Mouse (Mus musculus) mesoderm, embryonic 11.5 days (tissue): ENCODE data around the gene Gjc1.
A peak's percentile ranks its signal among the peaks of the same experiment; 100 is the strongest.

Experiments
- DNase-seq: peaks from one replicate; pipeline ENCODE4 v3.0.0-alpha.2; 2012; ENCODE audit warnings: low read depth, low spot score

Gjc1 gene

GRCm38 (mm10) chr11:102772771-102773700 is 46.5 kb downstream of the Gjc1 start:
- DNase-seq = peak; percentile 76

GRCm38 (mm10) chr11:102771916-102772714 is 47.4 kb downstream of the Gjc1 start:
- DNase-seq = no peak

DNA sequence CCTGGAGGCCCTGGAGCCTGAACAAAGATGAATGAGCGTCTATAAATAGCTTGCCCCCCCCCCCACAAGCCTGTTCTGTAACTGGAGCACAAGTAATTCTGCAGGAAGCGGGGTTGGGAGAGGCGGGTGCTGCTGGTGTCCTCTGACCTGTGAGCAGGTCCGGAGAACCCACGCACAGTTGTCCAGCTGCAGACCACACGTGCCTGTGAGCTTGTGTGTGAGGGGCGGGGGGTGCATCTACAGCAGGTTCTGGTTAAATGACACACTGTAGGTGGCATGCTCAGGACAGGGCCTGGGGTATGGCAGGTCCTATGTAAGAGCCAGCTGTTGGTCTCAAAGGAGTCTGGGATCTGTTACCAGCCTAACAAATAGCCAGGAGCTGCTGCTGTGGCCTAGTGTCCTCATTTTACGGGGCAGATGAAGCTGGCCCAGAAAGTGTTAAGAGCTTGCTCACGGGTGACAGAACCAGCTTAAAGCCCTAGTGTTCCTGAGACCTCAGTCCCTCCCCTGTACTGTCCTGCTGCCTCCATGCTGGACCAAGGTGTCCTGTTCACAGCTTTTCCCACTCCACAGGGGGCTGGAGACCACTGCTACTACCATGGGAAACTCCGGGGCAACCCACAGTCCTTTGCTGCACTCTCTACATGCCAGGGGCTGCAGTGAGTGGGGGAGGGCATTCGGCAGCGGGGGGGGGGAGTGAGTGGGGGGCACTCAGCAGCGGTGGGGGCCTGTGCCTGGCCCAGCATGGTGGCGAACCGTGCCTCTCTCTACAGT is 48.7 kb downstream of the Gjc1 start:
- DNase-seq = no peak

DNA sequence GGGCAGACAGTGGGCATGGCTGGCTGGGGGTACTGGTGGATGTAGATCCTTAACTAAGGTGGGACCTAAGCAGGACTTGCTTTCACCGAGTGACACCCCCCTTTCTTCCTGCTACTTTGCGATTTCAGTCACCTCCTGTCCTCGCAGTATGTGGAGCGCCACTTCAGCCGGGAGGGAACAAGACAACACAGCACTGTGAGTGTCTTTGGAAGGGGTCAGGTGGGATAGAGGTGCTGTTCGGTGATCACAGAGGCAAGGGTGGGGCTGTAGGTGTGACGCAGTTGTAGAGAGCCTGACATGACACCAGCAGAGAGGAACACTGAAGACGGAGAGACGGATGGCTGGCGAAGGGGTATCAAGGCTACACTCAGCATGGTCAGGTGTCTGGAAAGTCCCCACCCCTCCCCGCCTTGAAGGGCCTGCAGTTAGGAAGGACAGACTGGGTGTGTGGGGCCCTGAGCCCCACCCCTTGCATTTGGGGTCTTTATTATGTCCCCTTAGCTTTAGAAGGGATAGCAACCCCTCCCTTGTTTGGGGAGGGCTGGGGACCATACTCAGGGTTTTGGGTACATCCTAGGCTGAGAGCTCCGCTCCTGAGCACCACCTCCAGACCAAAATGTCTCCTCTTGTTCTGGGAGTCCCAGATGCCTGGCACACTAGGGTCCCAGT is 49.4 kb downstream of the Gjc1 start:
- DNase-seq = no peak

DNA sequence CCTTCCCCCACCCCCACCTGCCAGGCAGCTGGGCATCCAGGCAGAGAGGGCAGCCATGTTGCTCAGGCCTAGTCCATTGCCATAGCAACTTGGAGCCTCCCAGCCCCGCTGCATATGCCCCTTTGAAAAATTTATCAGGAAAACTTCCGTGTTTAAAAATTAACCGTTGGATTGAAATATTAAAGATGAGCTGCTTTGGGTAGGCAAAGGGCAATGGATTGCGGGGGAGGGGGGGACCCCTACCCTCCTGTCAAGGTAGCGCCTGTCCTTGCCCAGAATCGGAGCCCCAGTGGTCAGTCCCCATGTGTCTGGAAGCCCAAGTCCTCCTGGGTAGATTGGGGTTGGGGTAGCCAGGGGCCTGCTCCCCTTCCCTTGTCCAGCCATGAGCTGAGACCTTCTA is 50.4 kb downstream of the Gjc1 start:
- DNase-seq = no peak

- no peak for DNase-seq
Observed at GRCm38 (mm10) chr11:102767055-102767670, 52.3 kb downstream of the Gjc1 start.

DNA sequence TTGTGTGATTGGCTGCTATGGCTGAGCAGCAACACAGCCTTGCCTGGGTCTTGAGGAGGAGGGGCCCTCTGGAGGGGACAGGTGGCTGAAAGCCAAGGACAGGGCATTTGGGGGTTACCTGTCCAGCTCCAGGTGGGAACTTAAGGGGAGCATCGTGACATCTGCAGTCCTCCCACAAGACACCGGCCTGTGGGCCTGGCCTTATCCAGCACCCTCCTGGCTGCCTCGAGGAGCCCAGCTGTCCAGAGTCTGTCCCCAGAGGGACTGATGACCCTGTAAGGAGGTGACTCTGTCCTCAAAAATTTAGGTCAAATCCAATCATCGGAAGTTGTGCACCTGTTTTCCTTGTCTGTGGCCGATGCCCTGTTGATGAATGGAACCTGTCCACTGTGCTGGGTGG is 54.1 kb downstream of the Gjc1 start:
- DNase-seq = no peak

GRCm38 (mm10) chr11:102763009-102763767 is 56.3 kb downstream of the Gjc1 start:
- DNase-seq = peak; percentile 59

DNA sequence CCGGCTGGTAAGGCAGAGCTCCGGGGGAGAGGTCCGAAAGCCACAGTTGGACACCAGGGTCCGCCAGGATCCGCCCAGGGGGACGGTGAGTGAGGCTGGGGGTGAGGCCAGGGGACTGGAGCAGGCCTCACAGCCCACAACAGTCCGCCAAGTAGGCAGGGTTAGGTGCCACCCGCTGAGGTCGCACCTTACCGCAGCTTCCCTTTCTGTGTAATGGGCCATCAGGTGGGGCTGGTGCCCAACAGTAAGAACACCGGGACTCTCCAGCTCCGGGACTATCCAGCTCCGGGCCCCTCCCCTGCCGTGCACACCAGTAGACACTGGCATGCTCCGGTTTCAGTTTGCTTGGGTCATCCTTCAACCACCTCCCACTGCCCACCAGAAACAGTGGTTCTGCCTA is 57.3 kb downstream of the Gjc1 start:
- no peak for DNase-seq

GRCm38 (mm10) chr11:102761309-102762210 is 57.9 kb downstream of the Gjc1 start, which contains the start of gene Adam11:
Adam11 (plus strand) TSS chr11:102761439.
- DNase-seq = no peak

DNA sequence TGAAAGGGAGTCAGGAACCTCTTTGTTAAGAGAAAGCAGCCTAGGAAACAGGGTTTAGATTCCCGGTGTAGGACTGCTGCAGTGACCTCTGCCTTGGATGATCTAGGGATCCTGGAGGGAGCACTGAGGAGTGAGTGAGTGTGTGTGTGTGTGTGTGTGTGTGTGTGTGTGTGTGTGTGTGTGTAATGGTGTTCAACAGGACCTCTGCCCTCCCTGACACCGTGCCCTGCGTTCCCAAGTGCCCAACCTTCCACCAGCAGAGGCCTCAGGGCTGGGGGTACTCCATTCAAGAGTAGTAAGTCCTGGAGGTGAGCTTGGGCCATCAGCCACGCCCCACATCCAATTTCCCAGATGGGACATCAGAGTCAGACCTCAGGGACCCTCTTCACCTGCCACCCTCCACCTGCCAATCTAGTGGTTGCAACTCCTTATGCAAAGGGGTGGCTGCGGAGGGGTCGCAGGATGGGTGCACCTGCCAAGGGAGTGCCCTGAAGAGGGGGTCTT is 58.6 kb downstream of the Gjc1 start:
- DNase-seq = no peak

DNA sequence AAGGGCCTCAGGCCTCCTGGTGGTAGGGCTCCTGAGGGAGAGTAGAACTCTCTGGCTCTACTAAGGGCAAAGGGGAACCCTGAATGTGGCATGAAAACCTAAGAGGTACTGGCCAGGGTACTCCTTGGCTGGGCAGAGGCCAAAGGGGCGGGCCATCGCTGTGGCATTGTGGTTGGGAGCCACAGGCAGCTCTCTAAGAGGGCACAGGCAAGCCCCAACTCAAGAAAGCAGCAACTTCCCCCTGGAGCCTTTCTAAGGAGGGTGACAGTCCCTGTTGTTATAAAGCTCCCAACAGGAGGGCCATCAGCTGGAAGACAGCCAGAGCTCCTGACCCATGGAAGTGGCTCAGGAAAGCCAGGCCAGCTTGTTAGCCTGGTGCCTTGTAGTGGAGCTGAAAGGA is 60.5 kb downstream of the Gjc1 start:
- DNase-seq = no peak

GRCm38 (mm10) chr11:102755391-102755790 is 64.1 kb downstream of the Gjc1 start:
- DNase-seq = no peak

- DNase-seq = no peak
Observed at GRCm38 (mm10) chr11:102754416-102754815, 65.1 kb downstream of the Gjc1 start.

GRCm38 (mm10) chr11:102753591-102754324 is 65.7 kb downstream of the Gjc1 start:
- DNase-seq = peak; percentile 58

DNA sequence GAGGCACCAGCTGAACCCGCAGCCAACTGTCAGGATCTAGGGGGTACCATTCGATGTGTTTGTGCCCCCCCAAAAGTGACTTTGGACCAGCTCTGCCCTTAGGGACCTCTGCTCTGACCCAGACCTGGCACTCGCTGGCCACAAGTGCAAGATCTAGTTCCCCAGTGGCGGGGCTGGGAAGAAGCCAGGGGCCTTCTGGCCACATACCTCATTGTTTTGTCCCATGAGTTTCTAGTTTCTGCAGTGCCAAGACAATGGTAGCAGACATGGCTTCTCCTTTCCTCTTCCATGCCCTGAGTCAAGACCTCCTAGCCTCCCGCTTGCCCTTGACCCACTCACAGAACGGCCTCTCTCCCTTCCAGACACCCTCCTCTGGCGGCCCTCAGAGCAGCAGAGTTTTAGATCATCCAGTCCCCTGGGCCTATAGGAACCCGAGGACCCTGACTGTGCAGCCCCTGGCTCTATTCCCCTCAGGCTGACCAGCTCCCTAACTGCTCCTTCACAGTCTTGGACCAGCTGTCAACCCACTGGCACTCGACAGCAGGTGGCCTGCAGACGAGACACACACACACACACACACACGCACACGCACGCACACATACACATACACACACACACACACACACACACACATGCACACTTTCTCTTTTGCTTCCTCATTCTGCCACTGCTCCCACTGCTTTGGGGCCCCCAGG is 66.5 kb downstream of the Gjc1 start:
- DNase-seq = no peak

DNA sequence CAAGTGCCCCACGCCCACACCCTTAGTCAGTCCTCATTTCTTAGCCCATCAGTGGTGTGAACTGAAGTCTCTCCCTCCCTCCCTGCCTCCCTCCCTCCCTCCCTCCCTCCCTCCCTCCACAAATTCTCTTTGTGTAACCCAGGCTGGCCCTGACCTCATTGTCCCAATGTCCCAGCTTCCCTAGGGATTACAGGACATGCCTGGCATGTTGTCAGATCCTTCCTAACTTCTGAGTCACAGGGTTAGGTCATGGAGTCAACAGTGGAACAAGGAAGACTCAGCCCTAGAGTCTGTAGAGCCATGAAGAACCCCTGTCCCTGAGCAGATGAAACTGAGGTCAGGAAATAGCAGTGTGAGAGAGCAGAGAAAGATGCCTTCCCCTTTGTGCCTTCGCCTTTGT is 69.8 kb downstream of the Gjc1 start:
- no peak for DNase-seq
